Mouse (Mus musculus) liver, embryonic 16.5 days (tissue): ENCODE measurements around the gene B4galt2. TPM values are rescaled to one million over a fixed set of nuclear protein-coding genes. Genes with fewer than 3 reads are reported as not detected.

Experiments
- ATAC-seq: fragments of 200-750 bp; cut with Nextera tagmentation; 2 replicates; pipeline ENCODE4 v1.8.0; 2017; ENCODE audit warnings: low read depth, mild to moderate bottlenecking, moderate number of reproducible peaks, moderate library complexity
- H3K27ac ChIP-seq: fragments of 300-500 bp; sonication (generic); 2 replicates; pipeline ENCODE4 v1.5.1; 2014; ENCODE audit warnings: mild to moderate bottlenecking, low read length
- H3K27me3 ChIP-seq: fragments of 300-500 bp; sonication (generic); 2 replicates; pipeline ENCODE4 v1.6.1; 2014; ENCODE audit warnings: low read depth, low read length, mixed read lengths; ENCODE audit not compliant: control insufficient read depth, insufficient read depth
- H3K36me3 ChIP-seq: fragments of 300-500 bp; sonication (generic); 2 replicates; pipeline ENCODE4 v1.6.1; 2014; ENCODE audit warnings: mild to moderate bottlenecking; ENCODE audit not compliant: control insufficient read depth, insufficient read depth
- H3K4me1 ChIP-seq: fragments of 300-500 bp; sonication (generic); 2 replicates; pipeline ENCODE4 v1.6.1; 2014; ENCODE audit warnings: low read depth, low read length, mixed read lengths; ENCODE audit not compliant: control insufficient read depth
- H3K4me2 ChIP-seq: fragments of 300-500 bp; sonication (generic); 2 replicates; pipeline ENCODE4 v1.6.1; 2014; ENCODE audit warnings: low read depth, low read length, mixed read lengths
- H3K4me3 ChIP-seq: fragments of 300-500 bp; sonication (generic); 2 replicates; pipeline ENCODE4 v1.5.1; 2014; ENCODE audit warnings: low read depth, mild to moderate bottlenecking, low read length
- H3K9ac ChIP-seq: fragments of 300-500 bp; sonication (generic); 2 replicates; pipeline ENCODE4 v1.6.1; 2014; ENCODE audit warnings: low read depth, low read length
- H3K9me3 ChIP-seq: fragments of 300-500 bp; sonication (generic); replicated peaks from 2 replicates; pipeline ENCODE4 v1.6.1; 2016; ENCODE audit warnings: low read length; ENCODE audit not compliant: control insufficient read depth
- WGBS: fragments of 180-500 bp; shearing (Covaris S2); extraction: QIAGEN DNeasy Blood & Tissue Kit; methylation state at CpG from one replicate; pipeline ENCODE4 v1.1.7; 2014; ENCODE audit not compliant: insufficient replicate concordance; 5-methylcytosine and 5-hydroxymethylcytosine counted together
- polyA plus RNA-seq: library from polyadenylated mRNA; unstranded; fragments of >200 nt; fragmentation: Nextera tagmentation; extraction: Ambion mirVana; gene quantifications from 2 replicates; pipeline ENCODE4 v1.2.1, GENCODE M21; 2015

The B4galt2 gene
- polyA plus RNA-seq, 1 experiment from 2014 or later, result 1.3 TPM

DNA sequence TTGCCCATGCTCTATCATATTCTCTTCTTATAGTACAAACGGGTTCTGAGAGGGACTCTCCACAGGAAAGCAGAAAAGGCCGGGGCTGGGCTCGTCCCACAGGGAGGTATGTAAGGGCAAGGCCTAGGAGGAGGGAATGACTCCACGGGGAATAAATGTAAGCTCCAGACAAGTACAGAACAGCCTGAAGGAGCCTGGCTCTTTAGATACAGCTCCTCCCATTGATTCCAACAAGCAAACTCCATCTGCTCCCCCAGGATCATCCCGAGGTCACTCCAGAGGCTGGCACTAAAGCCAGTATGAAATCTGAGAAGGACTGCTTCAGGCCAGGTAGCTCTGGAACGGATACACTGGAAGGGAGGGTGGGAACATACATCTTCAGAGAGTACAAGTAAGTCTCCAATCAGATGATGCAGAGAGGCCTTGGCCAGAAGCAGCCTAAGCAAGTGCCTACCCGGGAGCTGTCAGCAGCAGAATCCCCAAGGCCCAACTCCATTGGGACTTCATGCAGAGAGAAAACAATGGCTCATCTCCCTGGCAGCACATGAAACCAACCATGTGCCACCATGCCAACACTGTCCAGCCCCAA, 29.5 kb upstream of the B4galt2 start:
- H3K9me3 ChIP-seq, result no peaks in the 10 kb centered on the region
- H3K4me2 ChIP-seq, result no peak overlapping the region
- 79% methylated on average over 7 of the region's 7 CpGs for WGBS
- H3K27ac ChIP-seq, result no peak overlapping the region
- peaks cover 10% of the 10 kb centered on the region for H3K36me3 ChIP-seq
- H3K9ac ChIP-seq, result no peak overlapping the region
- H3K27me3 ChIP-seq, result no peaks in the 10 kb centered on the region
- H3K4me1 ChIP-seq, result peaks cover 28% of the 10 kb centered on the region
- ATAC-seq, result no peak
- no peak overlapping the region for H3K4me3 ChIP-seq

DNA sequence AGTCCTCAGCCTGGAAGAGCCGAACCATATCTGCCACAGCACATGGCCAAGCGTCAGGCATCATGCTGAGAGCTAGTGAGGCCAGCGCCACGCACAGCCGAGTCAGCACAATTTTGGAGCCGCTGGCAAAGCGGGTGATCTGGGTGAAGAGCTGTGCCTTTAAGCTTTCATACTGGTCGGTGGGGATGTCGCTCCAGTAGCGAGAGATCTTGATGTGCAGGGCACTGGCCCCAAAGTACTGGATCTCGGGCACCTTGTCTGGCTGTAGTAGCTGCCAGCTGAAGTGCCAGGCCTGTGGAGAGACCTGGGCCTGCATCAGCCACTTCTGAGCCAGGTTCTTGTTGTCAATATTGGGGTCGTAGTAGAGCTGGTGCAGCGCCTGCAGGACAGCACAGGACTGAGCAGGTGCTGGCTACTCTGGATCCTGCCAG, 28.9 kb upstream of the B4galt2 start:
- Histone ChIP-seq H3K9ac (no peak overlapping the region), H3K27ac (no peak overlapping the region), H3K9me3 (no peaks in the 10 kb centered on the region), H3K27me3 (no peaks in the 10 kb centered on the region), H3K4me1 (peaks cover 27% of the 10 kb centered on the region), H3K4me2 (no peak overlapping the region), H3K36me3 (peaks cover 10% of the 10 kb centered on the region), H3K4me3 (no peak overlapping the region)
- no peak for ATAC-seq
- WGBS, result 85% methylated on average over 13 of the region's 13 CpGs

DNA sequence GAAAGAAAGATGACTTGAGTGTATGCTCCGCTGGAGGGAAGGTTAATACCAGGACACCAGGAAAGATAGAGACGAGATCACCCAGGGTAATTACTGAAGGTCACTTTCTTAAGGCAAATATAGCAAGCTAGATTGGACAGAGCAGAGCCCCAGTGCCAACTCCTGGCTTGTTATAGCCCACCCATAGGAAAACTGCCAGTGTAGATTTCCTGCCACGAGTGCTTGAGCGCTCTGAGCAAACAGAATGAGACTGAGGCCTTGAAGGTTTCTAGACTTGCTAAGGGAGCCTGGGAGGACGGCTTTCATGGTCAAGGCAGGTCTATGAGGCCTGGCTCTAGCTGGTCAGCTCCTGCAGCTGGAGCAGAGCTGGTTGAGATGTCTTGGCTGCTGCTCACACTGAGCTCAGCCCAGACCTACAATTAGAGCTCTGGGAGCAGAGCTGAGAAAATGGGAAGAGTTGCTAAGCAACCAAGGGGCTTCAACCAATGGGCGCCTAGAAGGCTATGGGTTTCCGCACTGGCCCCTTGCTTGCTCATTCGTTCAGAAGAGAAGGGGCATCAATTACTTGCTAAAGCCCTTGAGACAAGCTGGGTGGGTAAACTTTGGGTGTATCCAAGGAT, 25.7 kb upstream of the B4galt2 start:
- no peaks in the 10 kb centered on the region for H3K9me3 ChIP-seq
- H3K4me2 ChIP-seq, result no peak overlapping the region
- WGBS, result 82% methylated on average over 8 of the region's 8 CpGs
- no peak overlapping the region for H3K9ac ChIP-seq
- no peak for ATAC-seq
- no peak overlapping the region for H3K27ac ChIP-seq
- no peak overlapping the region for H3K4me3 ChIP-seq
- peaks cover 8% of the 10 kb centered on the region for H3K4me1 ChIP-seq
- H3K36me3 ChIP-seq, result peaks cover 14% of the 10 kb centered on the region
- H3K27me3 ChIP-seq, result no peaks in the 10 kb centered on the region

DNA sequence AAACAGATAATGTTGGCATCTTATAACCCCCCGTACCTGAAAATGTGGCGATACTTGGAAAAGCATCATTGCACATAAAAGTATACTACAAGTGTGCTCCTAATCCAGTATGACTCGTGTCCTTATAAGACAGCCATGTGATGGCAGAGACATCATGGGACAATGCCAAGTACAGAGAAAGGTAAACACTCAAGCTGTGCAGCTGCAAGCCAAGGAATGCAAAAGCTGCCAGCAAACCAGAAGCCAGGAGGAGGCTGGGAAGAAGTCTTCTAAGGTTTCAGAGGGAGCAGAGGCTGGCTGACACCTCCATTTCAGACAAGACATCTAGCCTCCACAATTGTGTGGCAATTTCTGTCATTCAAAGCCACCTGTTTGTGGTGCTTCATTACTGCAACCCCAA, 22.9 kb upstream of the B4galt2 start:
- peaks cover 27% of the 10 kb centered on the region for H3K36me3 ChIP-seq
- no peaks in the 10 kb centered on the region for H3K9me3 ChIP-seq
- WGBS, result 79% methylated on average over 3 of the region's 3 CpGs
- H3K4me3 ChIP-seq, result no peak overlapping the region
- no peak overlapping the region for H3K27ac ChIP-seq
- ATAC-seq, result no peak
- no peak overlapping the region for H3K9ac ChIP-seq
- no peaks in the 10 kb centered on the region for H3K27me3 ChIP-seq
- H3K4me2 ChIP-seq, result no peak overlapping the region
- H3K4me1 ChIP-seq, result no peaks in the 10 kb centered on the region

DNA sequence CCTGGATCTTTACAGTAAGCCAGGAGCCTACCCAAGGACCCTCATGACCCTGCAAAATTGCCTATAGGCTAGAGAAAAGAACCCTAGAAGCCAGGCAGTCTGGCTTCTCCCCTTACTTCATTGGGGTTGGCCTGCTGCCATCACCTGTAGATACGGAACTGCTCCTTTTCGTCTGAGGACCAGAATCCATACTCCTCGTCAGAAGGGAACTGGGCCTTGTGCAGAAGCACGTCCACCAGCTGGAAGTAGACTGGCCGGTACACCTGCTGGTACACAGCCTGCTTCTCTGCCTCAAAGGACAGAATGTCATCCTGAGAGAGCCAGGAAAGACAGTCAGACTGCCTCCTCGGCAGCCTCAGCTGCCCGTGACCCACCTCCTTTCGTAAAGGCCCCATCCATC, 21.5 kb upstream of the B4galt2 start:
- WGBS, result 87% methylated on average over 8 of the region's 8 CpGs
- no peak overlapping the region for H3K27ac ChIP-seq
- no peak overlapping the region for H3K9ac ChIP-seq
- no peak overlapping the region for H3K4me3 ChIP-seq
- H3K4me1 ChIP-seq, result no peaks in the 10 kb centered on the region
- ATAC-seq, result no peak
- H3K9me3 ChIP-seq, result no peaks in the 10 kb centered on the region
- H3K36me3 ChIP-seq, result peaks cover 33% of the 10 kb centered on the region
- H3K27me3 ChIP-seq, result no peaks in the 10 kb centered on the region
- no peak overlapping the region for H3K4me2 ChIP-seq

DNA sequence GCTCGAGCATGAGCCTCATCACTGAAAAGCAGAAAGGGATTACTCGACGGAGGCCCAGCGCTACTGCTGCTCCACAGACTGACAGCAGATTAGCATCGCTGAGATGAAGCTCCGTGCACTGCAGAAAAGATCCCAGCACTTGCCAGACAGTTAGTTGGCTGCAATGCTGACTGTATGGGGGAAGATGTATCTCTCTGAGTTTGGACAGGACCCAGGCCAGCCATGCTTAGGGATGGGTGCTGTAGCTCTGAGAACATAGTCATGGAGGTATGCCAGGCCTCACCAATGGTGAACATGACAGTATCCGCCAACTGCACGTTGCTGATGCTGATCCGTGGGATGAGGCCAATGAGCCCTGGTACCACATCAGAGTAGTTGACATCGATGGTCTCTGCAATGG, 20.8 kb upstream of the B4galt2 start:
- Histone ChIP-seq H3K4me2 (no peak overlapping the region), H3K36me3 (peaks cover 38% of the 10 kb centered on the region), H3K4me1 (no peaks in the 10 kb centered on the region), H3K4me3 (no peak overlapping the region), H3K9me3 (no peaks in the 10 kb centered on the region), H3K9ac (no peak overlapping the region), H3K27ac (no peak overlapping the region), H3K27me3 (no peaks in the 10 kb centered on the region)
- ATAC-seq, result no peak
- 86% methylated on average over 10 of the region's 10 CpGs for WGBS

DNA sequence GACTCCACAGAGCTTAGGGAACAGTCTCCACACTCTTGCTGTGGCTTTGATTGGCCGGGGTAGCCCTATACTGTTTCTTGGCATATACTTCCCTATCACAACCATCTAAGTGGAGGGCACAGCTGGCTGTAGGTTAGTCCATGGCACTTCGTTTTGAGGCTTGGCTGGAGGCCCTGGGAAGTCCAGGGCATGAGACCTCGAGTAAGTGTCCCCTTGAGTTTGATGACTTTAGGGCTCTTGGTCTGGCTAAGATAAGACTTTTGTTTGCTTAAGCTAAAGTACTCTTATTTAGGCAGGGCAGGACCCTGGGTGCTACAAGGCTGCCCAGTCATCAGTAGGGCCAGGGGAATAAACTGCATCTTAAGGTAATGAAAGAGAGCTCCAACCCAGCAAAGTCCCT, 14.8 kb upstream of the B4galt2 start:
- Histone ChIP-seq H3K27me3 (no peaks in the 10 kb centered on the region), H3K36me3 (peaks cover 28% of the 10 kb centered on the region), H3K27ac (no peak overlapping the region), H3K4me3 (no peak overlapping the region), H3K9ac (no peak overlapping the region), H3K9me3 (no peaks in the 10 kb centered on the region), H3K4me2 (no peak overlapping the region), H3K4me1 (no peaks in the 10 kb centered on the region)
- no peak for ATAC-seq
- 66% methylated on average over 3 of the region's 3 CpGs for WGBS

DNA sequence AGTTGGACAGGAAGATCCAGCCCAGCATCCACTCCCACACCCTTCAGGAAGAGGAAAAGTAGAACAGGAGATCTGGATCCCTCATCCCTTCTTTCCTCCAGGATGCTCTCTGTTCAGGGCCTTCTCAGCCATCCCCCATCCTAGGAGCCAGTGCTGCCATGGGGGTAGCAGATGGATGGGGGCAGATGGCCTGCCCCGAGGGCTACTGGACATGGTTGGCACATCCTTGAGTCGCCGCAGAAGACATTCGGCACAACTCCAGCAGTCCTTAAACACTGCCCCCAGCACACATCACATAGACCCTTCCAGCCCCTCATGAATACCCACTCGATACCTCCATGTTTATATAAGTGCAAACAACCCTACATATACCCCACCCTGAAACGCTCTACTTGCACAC, 12.7 kb upstream of the B4galt2 start:
- 82% methylated on average over 6 of the region's 6 CpGs for WGBS
- Histone ChIP-seq H3K27me3 (no peaks in the 10 kb centered on the region), H3K9me3 (no peaks in the 10 kb centered on the region), H3K9ac (no peak overlapping the region), H3K4me3 (no peak overlapping the region), H3K36me3 (peaks cover 13% of the 10 kb centered on the region), H3K4me1 (peaks cover 7% of the 10 kb centered on the region), H3K4me2 (no peak overlapping the region), H3K27ac (no peak overlapping the region)
- ATAC-seq, result no peak

DNA sequence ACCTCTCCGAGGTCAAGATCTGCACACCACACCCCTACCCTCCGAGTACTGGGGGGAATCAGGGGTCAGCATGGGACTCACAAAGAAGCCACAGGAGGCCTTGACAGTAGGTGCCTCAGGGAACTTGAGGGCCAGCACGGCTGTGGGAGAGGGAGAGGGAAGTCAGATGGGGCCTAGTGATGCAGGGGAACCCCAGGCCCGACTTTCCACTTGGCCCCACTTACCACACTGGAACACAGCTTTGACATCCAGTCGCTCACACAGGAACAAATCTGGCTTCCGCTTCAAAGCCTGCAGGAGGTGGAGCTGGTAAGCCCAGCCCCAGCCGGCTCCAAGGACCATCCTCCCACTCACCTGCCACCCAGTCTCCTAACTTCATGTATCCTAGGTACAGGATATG, 12.1 kb upstream of the B4galt2 start:
- Histone ChIP-seq H3K4me2 (no peak overlapping the region), H3K36me3 (peaks cover 10% of the 10 kb centered on the region), H3K9me3 (no peaks in the 10 kb centered on the region), H3K9ac (no peak overlapping the region), H3K4me3 (no peak overlapping the region), H3K27ac (no peak overlapping the region), H3K4me1 (peaks cover 10% of the 10 kb centered on the region), H3K27me3 (no peaks in the 10 kb centered on the region)
- ATAC-seq, result no peak
- WGBS, result 72% methylated on average over 7 of the region's 7 CpGs
